Mouse (Mus musculus): ENCODE results near the gene Polr1a.

- no peak for TF ChIP-seq POLR2A (IDR thresholded peaks at IDR 0.05; ENCODE audit: extremely low read depth, insufficient read depth, low read length)
- no peak for TF ChIP-seq CTCF (IDR thresholded peaks at IDR 0.05; ENCODE audit: extremely low read depth, insufficient read depth, low read length)
Measured at GRCm38 (mm10) chr6:71930830-71931437, 22.1 kb downstream of the Polr1a start.

All from cortical plate, adult 2 months (tissue).